Mouse (Mus musculus): ENCODE data around the gene Atoh8.

The Atoh8 gene

GRCm38 (mm10) chr6:72235098-72235806 is at the start of gene Atoh8:
Atoh8 (minus strand) TSS chr6:72235577.
- peak; percentile 57 for DNase-seq (ENCODE audit: low read depth, low spot score)

- peak; percentile 44 for DNase-seq (ENCODE audit: low read depth, low spot score)
Measured at GRCm38 (mm10) chr6:72283914-72284313, 48.5 kb upstream of the Atoh8 start.

- no peak for DNase-seq (ENCODE audit: low read depth, low spot score)
Measured at GRCm38 (mm10) chr6:72280410-72280998, 45.1 kb upstream of the Atoh8 start.

- DNase-seq (ENCODE audit: low read depth, low spot score), result no peak
Measured at GRCm38 (mm10) chr6:72279505-72279904, 44.1 kb upstream of the Atoh8 start.

GRCm38 (mm10) chr6:72278835-72279234 is 43.5 kb upstream of the Atoh8 start:
- DNase-seq (ENCODE audit: low read depth, low spot score), result no peak

DNA sequence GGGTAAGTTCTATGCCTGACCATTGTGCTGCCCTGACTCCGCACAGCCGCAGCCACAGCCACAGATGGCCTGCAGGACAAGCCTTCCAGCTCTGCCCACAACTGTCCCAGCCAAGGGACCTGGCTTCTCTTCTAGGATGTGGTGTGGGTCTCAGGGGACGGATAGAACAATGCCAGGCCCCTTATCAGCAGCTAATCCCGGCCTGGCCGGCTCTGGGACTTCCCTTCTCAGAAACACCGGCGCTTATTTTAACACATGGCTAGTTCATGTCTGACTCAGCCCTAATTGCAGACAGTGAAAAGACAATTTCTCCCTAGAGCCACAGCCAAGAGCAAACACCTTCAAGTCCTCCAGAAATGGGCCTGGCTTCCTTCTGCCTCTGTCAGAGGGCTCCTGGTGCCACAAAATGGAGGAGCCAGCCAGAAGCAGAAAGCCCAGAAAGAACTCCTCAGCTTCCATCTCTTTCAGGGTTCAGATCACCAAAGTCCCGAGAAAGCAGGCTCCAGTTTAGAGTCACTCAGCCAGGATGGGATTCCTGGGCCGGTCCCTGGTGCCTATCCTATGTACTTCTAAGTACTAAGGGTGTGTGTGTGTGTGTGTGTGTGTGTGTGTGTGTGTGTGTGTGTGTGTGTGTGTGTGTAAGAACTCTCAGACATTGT is 42.3 kb upstream of the Atoh8 start:
- DNase-seq (ENCODE audit: low read depth, low spot score), result no peak

DNA sequence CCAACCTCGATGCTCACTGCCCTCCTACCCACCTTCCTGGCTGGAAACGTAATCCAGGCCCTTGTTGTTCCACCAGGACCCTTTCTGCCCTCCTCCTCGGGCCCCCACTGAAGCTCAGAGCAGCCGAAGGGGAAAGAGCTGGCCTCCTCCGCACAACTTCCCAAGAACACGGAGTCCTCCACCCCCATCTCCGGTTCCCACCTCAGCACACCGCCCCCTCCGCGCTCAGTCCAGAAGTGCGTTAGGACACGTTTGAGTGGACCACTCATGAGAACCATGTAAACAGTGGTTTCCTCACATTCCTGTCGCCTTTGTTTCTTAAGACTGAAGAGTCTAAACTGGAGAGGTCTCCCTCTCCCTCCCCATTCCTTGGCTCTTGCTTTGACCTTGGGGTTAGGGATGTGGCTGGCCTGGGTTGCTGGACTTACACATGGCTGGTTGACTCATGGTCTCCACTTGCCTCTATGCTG is 41.6 kb upstream of the Atoh8 start:
- no peak for DNase-seq (ENCODE audit: low read depth, low spot score)

GRCm38 (mm10) chr6:72276141-72276540 is 40.8 kb upstream of the Atoh8 start:
- DNase-seq (ENCODE audit: low read depth, low spot score), result no peak

GRCm38 (mm10) chr6:72275527-72275926 is 40.1 kb upstream of the Atoh8 start:
- no peak for DNase-seq (ENCODE audit: low read depth, low spot score)

DNA sequence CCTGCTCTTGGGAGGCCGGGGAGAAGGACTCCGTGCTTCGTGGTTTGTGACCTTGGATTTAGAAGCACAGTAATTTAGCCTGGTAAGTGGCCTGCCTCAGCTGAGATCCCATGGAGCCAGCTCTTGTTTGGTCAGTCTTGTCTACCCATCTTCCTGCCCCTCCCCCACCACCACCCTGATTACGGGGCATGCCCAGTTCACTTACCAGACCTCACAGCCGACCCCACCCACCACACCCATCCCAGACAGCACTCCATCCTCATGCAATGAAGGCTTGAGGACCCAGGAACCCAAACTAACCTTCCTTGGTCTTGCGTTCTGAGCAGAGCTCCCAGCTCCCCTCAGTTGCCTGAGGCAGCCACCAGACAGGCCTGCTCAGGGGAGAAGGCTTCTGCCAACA is 37.8 kb upstream of the Atoh8 start:
- DNase-seq (ENCODE audit: low read depth, low spot score), result no peak

DNA sequence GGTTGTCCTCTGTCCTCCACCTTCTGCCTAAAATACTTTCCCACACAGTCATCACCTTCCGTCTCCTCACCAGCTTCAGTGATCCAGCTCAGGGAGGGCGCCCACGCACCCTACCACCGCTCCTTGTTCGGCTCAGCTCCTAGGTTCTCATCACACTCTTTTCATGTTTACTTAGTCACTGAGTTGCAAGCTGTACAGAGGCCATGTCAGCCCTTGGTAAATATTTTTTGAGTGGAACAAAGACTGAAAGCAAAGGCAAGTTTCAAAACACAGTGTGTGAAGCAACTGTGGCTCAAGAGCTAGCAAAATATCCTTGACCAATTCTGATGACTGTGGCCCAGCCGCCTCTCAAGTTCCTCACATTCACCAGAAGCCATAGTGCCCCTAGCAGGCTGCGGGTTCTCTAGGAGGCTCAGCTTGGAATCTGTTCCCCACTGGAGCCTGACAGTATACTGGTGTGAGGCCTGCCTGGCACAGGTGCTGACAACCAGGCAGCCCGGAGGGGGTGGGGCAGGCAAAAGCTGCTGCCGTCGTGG is 36.9 kb upstream of the Atoh8 start:
- no peak for DNase-seq (ENCODE audit: low read depth, low spot score)

- DNase-seq (ENCODE audit: low read depth, low spot score), result no peak
Measured at GRCm38 (mm10) chr6:72270952-72271519, 35.7 kb upstream of the Atoh8 start.

GRCm38 (mm10) chr6:72270258-72270657 is 34.9 kb upstream of the Atoh8 start:
- DNase-seq (ENCODE audit: low read depth, low spot score), result no peak

GRCm38 (mm10) chr6:72268149-72268847 is 32.9 kb upstream of the Atoh8 start:
- DNase-seq (ENCODE audit: low read depth, low spot score), result no peak

DNA sequence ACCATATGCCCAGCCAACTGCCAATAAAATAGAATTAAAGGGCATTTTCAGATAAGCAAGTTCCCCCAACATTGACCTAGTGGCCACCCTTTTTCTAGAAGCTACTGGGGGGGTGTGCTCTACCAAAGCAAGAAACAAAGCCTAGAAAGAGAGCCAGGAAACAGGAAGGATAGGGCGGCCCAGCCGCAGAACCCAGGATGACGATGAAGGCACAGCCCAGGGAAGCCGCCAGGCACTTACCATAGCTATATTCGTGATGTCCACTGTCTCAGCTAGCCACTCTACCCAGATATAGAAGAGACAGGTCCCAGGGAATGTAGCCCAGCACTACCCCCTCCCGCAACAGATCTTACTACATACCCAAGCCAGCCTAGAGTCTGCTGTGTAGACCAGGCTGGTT is 30.3 kb upstream of the Atoh8 start:
- no peak for DNase-seq (ENCODE audit: low read depth, low spot score)

GRCm38 (mm10) chr6:72263679-72264265 is 28.4 kb upstream of the Atoh8 start:
- no peak for DNase-seq (ENCODE audit: low read depth, low spot score)

DNA sequence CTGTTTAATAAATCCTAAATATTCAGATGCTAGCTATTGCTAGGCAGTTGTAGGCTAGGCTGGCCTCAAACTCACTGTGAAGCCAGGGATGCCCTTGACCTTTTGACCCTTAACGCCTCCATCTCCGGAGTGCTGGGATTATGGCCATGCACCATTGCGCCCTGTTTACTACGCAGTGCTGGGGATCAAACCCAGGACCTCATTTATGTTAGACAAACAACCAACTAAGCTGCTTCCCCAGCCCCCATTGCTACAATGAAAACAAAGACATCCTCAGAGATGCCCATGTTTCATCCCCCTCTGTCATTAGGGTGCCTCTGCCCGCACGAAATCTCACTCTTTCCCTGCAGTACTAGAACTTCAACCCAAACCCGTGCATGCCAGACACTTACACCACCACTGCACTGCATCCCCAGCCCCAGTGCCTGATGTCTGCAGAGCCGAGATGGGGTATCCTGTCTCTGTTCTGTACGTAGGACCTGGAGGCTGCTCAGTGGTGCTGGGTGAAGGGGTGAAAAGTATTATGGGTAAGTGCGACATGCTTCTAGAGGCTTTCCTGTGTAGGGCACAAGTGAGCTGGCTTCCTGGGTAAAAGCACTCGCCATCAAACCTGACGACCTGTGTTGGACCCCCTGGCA is 26.4 kb upstream of the Atoh8 start:
- no peak for DNase-seq (ENCODE audit: low read depth, low spot score)

DNA sequence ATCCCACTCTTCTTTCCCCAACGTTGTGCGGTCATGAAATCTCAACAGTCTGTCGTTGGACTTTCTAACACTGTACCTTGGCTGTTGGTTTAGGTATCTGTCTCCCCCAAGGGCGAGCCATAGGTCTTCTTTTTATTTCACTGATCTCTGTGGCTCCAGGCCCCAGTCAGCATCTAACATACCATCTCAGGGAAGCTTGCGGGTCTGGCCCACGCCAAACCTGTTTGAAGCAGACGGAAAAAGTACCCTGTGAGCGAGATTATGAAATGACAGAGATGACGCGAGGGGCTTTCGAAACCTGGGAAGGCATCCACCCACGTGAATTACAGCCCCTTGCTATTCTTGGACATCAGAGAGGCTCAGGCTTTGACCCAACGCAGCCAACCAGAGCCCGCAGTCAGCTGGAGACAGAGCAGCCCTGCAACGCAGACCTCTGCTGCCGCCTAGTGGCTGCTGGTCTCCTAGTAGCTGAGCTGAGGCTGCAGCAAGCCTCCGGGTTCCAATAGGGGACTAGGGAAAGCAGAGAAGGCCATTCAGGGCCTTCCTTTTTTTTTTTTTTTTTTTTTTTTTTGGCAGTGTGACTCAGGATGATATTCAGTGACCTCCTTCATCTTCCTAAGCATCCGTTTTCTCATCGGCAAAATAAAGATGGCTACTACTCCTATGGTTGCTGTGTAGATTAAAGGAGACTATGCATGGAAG is 25.8 kb upstream of the Atoh8 start:
- DNase-seq (ENCODE audit: low read depth, low spot score), result peak; percentile 93

GRCm38 (mm10) chr6:72259474-72259873 is 24.1 kb upstream of the Atoh8 start:
- DNase-seq (ENCODE audit: low read depth, low spot score), result no peak

- no peak for DNase-seq (ENCODE audit: low read depth, low spot score)
Measured at GRCm38 (mm10) chr6:72255294-72255693, 19.9 kb upstream of the Atoh8 start.
